Mouse (Mus musculus) cerebellum, adult 8-10 months (tissue): ENCODE measurements around the gene Txndc17.
"Not testable (repeated sequence)": the region's sequence is repeated elsewhere in the genome, so short reads cannot be mapped to it uniquely, and the experiment has no call there.

Experiments
- DNase-seq: peaks from one replicate; pipeline ENCODE4 v3.0.0; 2022

Txndc17 gene

DNA sequence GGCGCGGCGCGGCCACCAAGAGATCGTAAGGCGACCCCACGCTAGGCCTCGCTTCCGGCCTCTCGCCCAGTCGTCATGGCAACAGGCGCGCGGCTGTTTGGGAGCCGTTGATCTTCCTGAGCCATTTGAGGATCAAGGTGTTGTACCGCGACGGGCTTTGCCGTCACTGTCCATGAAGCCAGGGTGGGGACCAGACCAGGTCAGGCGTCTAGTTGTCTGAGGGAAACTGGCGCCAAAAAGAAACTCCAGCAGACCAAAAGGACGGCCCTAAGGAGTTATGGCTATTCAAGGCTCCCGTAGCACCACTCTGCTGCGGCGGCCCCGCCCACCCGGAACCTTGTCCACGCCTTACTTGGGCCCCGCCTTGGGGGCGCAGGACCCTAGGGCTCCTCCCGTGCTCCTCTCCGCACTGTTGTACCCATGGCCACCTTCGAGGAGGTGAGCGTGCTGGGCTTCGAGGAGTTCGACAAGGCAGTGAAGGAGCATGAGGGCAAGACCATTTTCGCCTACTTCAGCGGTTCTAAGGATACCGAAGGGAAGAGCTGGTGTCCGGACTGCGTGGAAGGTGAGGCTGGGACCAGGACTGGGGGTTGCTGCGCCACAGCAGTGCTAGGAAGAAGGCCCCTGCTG is at the start of gene Txndc17, which contains the start of gene 4933427D14Rik:
Gene Txndc17 (plus strand): TSS at position 344 of the 630 bp plus-strand sequence.
Gene 4933427D14Rik (minus strand): TSS at position 256 of the 630 bp plus-strand sequence.
- DNase-seq = peak; percentile 84

DNA sequence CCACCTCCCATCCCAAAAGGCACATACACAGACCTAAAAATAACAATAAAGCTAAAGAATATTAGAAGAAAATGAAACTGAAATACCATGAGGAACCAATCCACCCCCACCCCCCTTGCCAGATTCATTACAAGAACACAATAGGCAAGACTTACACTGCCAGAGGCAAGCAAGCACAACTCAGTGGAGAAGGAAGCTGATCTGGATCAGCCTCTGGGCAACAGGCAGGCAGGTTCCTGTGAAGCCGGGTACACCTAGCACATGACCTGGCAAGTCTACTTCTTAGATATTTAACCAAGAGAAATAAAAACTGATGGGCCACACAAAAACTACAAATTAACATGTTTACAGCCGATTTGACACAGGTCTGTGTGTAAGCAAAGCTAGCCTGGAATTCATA is 44.1 kb upstream of the Txndc17 start:
- no peak for DNase-seq

DNA sequence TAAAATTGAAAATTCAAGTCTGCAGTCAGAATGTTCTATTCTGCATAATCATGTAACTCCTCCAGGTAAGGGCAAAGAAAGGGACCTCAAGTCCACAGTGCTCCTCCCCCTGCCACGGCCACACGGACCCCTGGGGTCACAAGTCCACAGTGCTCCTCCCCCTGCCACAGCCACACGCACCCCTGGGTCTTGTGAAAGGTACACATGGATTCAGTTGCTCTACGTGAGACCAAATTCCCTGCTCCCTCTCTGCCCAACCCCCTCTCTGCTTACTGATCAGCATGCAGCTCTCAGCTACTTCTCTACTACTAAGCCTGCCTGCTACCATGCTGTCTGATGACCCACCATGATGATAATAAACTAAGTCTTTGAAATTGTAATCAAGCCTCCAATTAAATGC is 37.5 kb upstream of the Txndc17 start:
- DNase-seq = no peak

- DNase-seq = not testable (repeated sequence)
Observed at GRCm38 (mm10) chr11:72171906-72172305, 35.4 kb upstream of the Txndc17 start.

DNA sequence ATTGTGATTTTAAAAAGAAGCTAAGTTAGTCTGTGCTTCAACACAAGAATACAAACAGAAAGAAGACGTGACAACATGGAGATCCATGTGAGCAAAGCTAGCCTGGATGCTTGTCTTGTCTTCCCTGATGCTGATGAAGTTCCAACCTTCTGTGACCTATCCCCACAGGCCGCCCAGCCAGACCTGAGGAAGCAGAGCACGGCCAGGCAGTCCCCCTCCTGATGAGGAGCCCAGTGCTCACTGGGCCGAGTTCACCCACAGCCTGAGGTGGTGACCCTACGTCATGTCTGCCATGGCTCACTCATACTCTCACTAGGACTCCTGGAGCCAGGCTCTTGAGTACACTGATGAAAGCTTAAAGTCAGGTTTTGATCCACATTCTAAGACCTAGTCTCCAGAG is 33.8 kb upstream of the Txndc17 start:
- no peak for DNase-seq

DNA sequence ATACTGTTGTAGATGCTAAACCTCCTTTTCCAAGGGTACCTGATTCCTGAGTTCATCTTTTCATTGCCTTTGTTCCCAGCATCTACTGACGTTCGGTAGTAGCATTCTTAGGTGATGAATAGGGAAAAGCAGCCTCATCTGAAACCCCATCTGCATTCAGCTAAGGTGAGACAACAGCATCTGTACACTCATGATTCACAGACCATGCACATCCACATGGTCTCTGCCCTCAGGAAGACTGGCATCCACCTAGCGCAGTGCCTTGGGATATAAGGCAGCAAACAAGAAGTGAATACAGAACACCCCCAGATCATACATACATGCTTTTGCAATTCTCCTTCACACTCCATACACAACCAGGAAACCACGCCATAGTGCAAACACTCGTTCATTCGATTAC is 32.6 kb upstream of the Txndc17 start:
- DNase-seq = no peak

DNA sequence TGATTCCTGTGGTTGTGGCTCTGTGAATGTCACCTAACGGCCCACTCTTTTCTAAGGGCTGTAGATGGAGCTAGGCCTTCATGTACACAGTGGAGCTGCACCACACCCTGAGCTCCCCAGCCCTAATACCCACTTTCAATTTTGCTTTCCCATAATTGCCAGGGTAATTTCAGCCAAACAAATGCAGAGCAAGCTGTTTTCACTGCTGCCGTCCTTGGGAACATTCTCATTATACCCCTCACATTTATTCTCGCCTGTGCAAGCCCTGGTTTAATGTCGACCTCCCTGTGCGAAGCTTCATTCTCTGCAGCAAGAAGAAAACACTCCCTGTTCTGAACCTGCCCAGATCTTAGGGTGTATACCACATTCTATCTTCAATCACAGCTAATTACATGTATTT is 31.4 kb upstream of the Txndc17 start:
- no peak for DNase-seq

DNA sequence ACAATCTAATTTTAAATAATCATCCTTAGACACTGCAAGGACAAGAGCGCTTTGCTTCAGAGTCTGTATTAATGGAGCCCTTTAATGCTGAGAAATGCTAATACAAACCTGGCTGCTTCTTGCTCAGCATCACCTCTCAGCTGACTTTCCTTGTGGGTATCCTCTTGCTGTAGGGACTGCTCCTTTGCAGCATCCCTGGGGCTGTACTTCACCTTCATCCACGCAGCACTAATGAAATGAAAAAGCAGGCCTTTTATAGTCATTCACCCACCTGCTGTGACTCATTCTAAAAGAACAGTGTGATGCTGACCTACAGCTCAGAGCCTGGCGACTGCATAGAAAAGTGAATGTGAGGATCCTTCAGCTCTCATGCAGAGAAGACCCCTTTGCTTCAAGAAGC is 30.8 kb upstream of the Txndc17 start:
- DNase-seq = no peak

DNA sequence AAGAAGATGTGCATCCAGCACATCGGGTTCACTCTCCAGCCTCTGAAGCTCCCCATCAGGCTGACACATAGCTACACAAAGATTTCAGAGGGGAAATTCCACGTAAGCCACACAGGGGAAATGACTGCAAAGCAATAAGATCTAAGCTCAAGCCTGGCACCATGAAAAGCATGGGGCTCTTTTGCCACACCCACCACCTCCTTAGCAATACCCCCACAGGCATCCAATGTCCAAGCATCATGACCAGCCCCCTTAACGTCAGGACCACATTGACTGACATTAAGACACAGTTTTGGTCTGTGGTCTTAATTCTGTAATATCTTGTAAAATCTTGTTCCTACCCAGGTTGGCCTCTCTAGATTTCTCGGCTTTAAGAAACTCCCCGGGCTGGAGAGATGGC is 26.8 kb upstream of the Txndc17 start:
- no peak for DNase-seq

DNA sequence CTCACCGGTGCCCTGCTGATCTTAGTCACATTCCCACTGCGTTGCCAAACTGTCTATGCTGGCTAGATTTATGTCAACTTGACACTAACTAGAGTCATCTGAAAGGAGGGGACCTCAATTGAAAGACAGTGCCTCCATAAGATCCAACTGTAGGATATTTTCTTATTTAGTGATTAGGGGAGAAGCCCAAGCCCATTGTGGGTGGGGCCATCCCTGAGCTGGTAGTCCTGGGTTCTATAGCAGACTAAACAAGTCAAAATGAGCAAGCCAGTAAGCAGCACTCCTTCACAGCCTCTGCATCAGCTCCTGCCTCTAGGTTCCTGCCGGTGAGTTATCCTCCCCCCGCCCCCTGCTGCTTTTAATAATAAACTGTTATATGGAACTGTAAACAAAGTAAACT is 26.2 kb upstream of the Txndc17 start:
- DNase-seq = no peak

- DNase-seq = no peak
Observed at GRCm38 (mm10) chr11:72184252-72184651, 23.1 kb upstream of the Txndc17 start.

GRCm38 (mm10) chr11:72190857-72191256 is 16.5 kb upstream of the Txndc17 start:
- DNase-seq = no peak

GRCm38 (mm10) chr11:72194259-72194658 is 13.1 kb upstream of the Txndc17 start:
- no peak for DNase-seq

GRCm38 (mm10) chr11:72196506-72196905 is 10.8 kb upstream of the Txndc17 start:
- DNase-seq = no peak

DNA sequence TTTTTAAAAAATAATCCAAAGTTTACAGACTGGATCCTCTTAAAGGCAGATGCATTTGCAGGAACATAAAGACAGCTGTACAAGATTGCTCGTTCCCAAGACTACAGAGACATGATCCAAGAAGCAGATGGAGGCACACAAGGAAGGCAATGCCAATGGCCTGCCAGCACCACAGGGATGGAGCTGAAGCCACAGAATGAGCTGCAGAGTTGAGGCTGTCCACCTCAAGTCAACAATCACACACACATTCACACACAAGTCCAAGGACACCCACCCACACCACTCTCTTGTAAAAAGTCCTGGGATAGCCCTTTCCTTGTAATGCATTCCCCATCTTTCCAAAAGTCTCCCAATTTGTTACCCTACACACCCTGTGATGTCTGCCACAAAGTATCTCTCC is 3.9 kb upstream of the Txndc17 start:
- no peak for DNase-seq

- DNase-seq = peak; percentile 22
Observed at GRCm38 (mm10) chr11:72205256-72205655, 2.1 kb upstream of the Txndc17 start.

GRCm38 (mm10) chr11:72206341-72207203 is 775 bp upstream of the Txndc17 start, which contains the start of gene Gm43951:
Gene Gm43951 (minus strand): TSS chr11:72206840.
- peak; percentile 31 for DNase-seq

- no peak for DNase-seq
Observed at GRCm38 (mm10) chr11:72207834-72208377, 559 bp downstream of the Txndc17 start.

DNA sequence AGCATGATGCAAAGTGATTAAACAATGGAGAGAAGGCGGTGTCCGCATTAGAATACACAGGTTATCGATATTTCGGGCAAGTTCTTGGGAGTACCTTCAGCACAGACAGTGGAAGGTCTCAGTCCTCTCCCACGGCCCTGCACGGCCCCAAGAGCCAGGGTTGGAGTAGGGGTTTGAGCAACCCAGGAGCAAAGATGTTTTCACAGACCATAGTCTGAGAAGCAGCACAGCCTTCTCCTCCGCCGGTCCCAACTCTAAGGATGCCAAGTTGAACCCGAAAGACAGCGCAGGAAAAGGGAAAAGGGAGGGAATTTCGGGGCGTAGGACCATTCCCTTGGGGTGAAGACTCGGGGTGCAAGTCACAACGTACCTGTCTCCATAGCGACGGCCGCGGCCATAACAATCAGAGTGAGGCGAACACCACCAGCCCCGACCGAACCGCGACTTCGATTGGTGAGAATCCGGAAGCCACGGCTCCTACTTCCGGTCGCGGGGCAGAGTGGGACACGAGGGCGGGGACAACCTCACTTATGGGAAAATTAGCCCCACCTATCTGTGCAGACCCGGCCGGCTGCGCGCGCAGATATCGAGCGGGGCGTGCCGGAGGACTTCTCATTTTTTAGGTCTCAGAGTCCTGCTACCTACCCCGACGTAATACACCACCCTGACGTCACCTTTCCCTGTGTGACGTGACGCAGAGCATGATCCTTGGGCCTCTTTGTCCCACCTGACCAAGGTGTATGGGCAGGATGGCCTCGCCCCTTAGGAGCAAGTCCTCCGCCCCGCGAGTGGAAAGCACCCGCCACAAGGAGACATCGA is 7.5 kb downstream of the Txndc17 start:
- DNase-seq = peak; percentile 89

DNA sequence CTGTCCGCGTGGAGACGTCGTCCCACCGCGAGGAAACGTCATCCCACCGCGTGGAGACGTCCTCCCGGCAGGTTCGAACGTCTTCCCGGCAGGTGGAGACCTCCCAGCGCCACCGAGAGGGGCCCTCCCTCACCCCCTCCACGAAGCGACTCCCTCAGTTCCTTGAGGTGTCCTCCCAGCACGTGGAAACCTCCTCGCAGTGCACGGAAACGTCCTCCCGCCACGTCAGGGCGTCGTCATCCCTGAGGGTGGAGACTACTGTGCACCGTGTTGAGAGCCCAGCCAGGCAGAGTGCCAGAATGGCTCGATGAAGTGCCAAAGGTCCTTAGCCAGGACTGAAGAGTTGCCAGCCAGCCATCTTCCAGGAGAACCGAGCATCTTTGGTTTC is 8.1 kb downstream of the Txndc17 start, which contains the start of gene Med31:
Gene Med31 (minus strand): TSS at position 183 of the 388 bp plus-strand sequence.
- DNase-seq = peak; percentile 79

DNA sequence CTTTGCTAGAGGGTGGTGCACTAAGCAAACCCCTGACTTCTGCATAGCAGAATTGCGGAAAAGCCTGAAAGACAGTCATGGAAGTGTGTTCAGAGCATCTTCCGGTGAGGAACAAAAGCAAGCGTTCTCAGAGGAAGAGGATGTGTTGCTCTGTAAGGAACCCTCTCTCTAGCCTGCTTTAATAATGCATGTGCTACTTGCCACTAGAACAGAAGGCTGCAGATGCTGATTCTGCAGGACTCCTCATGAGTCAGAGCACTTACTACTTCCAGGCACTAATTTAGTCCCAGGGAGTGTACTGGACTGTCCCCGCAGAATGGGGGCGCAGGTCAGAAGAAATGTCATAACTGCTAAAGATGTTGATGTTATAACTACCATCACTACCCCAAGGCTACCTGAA is 9.8 kb downstream of the Txndc17 start:
- DNase-seq = no peak

GRCm38 (mm10) chr11:72221278-72221677 is 13.9 kb downstream of the Txndc17 start:
- peak; percentile 45 for DNase-seq

GRCm38 (mm10) chr11:72223414-72223813 is 16.1 kb downstream of the Txndc17 start:
- no peak for DNase-seq
